Mouse (Mus musculus) right cerebral cortex, postnatal 36 days (tissue): ENCODE results near the gene Gm9008.
"Not testable (repeated sequence)": the region's sequence is repeated elsewhere in the genome, so short reads cannot be mapped to it uniquely, and the experiment has no call there.

ENCODE experiments used
- DNase-seq, 2 experiments: peaks; one replicate each; pipeline ENCODE4 v3.0.0; 2022; ENCODE audit warnings: low spot score in 2 of 2, mixed read lengths in 1 of 2

The Gm9008 gene

DNA sequence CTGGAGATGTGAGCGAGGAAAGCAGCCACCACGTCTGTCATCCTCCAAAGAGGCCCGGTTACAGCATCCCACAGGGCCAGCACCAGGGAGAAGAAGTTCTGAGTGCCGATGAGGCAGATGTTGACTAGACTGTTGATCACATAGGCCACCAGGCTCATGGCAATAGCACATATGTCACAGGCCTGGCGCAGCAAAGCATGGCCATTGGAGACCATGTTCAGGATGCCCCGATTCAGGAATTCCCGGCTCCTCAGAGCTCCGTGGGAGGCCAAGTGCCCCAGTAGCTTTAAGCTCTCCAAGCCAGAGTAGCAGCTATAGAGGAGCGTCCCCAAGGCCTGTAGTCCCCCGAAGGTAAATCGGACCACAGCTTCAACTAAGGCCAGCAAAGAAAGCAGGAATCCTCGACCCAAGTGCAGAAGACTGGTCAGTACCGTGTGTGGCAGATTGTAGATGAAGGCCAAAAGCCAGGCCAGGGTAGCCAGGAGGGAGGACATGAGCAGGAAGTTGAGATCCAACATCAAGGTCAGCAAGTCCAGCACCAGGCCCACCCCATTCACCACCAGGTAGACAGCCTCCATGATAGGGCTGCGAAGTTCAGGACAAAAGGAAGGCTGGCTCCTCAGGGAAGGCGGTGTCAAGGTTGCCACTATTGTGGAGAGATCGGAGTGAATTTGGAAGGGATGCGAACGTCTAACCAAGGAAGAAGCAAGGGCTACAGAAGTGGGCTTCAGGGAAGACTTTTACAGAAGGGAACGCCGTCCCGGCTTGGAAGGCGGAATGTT lies at the start of gene Gm9008:
Gene Gm9008, minus strand, starts transcription at position 731 of the 782 bp plus-strand sequence.
- not testable (repeated sequence) for DNase-seq

DNA sequence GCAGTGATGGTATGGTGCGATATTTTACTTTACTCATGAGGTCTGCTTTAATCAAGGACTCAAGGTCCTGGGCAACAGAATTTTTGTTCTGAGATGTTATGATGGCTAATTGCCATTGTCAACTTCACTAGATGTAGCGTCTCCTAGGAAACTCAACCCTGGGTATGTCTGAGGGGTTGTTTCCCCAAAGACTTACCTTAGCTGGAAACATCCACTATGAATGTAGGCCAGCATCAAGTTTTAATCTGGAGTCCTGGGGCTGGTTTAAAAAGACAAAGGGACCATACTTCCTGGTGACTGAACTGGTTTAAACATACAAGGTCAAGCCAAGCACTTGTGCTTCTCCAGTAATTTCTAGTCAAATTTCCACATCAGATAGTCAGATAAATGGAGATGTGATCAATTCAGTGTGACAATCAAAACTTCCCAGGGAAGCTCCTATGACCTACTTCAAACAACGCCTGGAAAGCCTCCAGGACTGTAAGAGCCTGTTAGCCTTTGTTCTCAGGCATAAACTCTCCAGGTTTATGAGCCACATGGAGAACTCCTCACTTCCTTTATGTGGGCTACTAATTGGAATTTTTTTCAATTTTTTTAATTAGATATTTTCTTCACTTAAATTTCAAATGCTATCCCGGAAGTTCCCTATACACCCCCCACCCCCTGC lies 24.5 kb upstream of the Gm9008 start:
- DNase-seq = no peak

DNA sequence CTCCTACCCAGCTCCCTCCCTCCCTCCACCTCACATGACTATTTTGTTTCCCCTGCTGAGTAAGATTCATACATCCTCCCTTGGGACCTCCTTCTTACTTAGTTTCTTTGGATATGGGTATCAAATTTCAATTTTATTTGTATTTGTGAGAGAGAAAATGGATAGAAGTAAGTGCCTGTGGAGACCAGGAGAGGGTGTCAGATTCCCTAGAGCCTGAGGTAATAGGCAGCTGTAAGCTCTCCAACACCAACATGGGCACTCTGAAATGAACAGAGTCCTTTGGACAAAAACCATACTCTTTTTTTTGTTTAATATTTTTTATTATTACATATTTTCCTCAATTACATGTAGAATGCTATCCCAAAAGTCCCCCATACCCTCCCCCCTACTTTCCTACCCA lies 12.6 kb upstream of the Gm9008 start:
- no peak for DNase-seq

DNA sequence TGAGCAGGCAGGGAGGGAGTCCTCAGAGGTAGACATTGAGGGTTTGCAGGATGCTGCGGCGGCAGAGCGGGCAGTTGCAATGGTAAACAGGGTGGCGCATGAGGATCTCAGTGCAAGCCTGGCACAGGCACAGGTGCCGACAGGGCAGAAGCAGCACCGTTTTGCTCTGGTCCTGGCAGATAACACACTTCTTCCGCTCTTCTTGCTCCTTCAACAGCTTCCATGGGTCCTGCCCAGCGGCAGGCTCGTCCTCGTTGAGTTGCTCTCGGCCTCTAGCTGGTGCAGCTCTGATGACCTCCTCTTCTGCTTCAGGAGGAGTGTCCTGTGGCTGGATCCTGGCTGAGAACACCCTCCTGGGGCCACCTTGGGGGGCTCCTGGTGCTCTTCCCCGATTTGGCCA lies 1.2 kb downstream of the Gm9008 start:
- DNase-seq = not testable (repeated sequence)

DNA sequence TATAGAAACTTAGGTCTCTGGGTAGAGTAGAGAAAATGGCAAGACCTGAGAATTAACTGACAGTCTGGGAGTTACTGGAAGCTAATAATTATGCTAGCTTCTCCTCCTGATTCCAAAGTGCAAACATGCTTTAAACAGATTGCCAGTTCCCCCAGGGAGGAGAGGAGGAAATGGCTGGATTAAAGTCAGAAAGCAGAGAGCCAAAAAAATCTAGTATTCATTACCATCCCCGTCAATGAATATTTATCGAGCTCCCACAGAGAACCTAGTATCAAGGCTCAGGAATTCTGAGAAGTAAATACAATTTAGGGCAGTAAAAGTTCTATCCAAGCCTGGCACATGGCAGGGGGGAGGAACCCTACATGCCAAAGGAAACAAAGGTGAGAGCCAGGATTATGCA lies 29.4 kb downstream of the Gm9008 start:
- no peak for DNase-seq
